Mouse (Mus musculus): Measurements from ENCODE around the gene Irf2bp1.

Irf2bp1 gene

DNA sequence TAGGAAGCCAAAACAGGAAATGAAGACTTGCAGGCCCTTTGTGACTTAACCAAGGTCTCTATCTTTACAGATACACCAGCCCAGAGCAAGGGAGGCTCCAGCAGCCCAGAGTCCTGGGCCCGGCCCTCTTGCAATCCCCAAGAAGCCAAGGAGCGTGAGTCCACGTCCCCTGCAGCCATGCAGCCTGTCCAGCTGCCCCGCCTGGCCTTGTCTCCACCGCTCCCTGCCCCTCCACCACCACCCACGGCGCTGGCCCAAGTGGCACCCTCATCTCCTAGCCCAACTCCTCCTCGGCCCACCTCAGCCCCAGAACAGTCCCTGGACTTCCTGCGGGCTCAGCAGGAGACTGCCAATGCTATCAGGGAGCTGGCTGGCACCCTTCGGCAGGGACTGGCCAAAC, 3.4 kb upstream of the Irf2bp1 start:
- DNase-seq (ENCODE audit: low read depth, low spot score): no peak

DNA sequence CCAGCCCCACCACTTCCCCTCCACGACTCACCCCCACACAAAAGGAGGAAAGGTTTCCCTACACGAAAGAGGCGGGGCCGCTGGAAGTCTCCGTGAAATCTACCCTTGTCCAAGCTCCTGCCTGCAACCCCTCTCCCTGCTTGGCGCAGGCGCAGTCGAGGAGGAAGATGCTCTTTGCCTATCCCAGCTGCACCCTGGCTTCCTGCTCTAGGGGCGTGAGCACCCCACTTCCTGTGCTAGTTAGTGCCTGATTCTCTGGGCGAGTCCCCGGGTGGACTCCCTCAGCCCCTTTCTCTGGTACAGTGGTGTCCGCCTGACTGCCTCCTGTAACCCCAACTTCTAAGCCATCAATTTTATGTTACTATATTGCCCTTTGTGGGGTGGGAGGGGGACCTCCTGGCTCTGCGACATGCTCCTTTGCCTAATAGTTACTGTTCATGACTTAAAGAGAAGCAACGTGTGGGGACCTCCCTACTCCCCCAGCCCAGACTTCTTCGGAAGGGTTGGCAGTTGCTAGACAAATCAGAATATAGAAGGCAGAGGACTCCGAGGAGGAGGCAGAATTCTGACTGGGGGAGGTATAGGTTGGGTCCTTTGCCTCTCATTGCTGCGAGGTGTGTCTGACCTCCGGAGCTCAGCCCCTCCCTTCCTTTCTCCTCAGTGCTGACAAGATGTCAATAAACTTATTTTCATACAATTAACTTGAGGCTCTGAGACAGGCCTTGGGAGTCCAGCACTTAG, 2.6 kb upstream of the Irf2bp1 start:
- no peak for DNase-seq (ENCODE audit: low read depth, low spot score)

DNA sequence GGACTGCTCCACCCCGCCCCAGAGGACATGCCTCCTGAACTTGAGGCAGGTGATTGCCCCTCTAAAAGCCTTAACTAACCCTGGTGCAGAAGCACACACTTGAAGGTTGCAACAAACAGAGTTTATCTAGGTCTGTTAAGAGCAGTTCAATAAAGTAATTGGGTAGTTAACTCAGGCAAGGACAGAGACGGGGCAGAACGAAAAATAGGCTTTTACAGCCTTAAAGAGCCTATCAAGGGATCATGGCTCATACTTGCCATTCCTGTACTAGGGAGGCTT, 2.1 kb upstream of the Irf2bp1 start:
- DNase-seq (ENCODE audit: low read depth, low spot score): no peak

DNA sequence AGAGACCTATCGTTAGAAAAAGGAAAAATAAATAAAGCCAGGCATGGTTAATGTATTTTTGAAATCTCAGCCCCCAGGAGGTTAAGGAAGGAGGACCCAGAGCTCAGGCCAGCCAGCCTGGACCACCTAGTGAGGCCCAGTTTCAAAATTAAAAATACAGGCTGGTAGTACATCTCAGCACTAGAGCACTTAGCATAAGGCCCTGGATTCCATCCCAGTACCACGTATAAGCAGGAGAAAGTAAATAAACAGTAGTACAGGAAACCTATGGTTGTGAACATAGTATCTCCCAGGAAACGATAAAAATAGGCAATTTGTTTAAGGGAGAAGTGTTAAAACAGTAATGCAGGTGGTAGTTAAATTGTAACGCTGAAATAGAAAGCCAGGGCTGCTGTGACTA, 1.7 kb upstream of the Irf2bp1 start:
- peak; percentile 32 for DNase-seq (ENCODE audit: low read depth, low spot score)

DNA sequence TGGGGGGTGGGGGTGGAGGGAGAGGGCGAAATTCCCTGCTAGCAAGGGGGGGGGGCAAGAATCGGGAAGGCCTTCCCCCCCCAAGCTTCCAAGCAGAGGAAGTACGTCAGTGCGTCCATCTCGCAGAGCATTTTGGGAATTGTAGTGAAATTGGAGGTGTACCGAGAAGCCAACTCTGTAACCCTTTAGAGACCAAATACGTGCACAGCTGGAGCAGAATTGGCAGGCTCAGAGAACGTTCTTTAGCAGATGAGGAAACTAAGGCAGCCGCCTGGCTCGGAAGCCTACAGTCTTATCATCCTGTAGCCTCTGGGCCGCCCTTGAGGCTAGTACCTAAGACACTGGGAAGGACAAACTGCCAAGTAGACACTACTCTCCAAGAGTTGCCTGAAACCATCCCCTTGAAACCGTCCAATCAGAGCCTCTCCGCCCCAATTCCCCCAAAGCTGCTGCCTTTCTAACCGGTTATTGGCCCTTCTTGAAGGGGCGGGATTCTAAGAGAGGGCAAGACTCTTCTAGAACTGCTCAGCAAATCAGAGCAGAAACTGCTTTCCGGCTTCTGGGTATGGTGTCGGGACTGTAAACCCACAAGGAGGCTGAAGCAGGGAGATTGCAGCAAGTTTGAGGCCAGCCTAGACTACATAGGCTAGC, 871 bp upstream of the Irf2bp1 start:
- peak; percentile 98 for DNase-seq (ENCODE audit: low read depth, low spot score)

DNA sequence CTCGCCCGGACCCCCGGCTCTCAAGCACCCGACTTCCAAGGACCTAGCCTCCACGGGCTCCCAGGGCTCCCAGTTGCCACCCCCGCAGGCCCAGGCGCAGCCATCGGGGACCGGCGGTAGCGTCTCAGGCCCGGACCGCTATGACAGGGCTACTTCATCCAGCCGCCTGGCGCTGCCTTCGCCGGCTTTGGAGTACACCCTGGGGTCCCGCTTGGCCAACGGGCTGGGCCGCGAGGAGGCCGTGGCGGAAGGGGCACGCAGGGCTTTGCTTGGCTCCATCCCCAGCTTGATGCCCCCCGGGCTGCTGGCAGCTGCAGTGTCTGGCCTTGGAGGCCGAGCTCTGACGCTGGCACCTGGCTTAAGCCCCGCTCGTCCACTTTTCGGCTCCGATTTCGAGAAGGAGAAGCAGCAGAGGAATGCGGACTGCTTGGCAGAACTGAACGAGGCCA, 811 bp downstream of the Irf2bp1 start:
- no peak for DNase-seq (ENCODE audit: low read depth, low spot score)

DNA sequence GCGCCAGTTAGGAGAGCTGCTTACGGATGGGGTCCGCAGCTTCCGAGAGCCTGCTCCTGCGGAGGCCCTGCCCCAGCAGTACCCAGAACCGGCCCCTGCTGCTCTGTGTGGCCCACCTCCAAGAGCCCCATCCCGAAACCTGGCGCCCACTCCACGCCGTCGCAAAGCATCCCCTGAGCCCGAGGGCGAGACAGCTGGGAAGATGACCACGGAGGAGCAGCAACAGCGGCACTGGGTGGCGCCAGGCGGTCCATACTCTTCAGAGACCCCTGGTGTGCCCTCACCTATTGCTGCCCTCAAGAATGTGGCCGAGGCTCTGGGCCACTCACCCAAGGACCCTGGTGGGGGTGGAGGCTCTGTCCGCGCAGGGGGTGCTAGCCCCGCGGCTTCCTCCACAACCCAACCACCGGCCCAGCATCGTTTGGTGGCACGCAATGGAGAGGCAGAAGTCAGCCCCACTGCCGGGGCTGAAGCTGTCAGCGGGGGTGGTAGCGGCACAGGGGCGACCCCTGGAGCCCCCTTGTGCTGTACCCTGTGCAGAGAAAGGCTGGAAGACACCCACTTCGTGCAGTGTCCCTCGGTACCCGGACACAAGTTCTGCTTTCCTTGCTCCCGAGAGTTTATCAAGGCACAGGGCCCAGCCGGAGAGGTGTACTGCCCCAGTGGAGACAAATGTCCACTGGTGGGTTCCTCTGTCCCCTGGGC, 1.7 kb downstream of the Irf2bp1 start:
- no peak for DNase-seq (ENCODE audit: low read depth, low spot score)

DNA sequence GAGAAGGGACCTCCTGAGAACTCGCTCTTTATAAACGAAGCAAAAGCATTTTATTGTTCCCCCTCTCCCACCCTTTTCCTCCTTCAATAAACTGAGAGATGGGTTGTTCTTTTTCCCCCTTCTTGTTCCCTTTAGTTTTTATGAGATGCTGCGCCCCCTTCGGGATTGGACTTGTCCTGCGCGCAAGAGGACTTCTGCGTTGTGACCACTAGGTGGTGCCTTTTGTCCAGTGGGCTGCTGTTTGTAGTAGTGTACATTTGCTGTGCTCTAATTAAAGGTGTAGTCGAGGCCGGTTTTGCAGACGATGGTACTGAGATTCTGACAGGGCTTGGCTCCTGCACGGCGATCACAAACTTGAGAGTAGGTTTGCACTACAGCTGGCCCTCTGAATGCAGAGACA, 2.6 kb downstream of the Irf2bp1 start:
- DNase-seq (ENCODE audit: low read depth, low spot score): peak; percentile 95

DNA sequence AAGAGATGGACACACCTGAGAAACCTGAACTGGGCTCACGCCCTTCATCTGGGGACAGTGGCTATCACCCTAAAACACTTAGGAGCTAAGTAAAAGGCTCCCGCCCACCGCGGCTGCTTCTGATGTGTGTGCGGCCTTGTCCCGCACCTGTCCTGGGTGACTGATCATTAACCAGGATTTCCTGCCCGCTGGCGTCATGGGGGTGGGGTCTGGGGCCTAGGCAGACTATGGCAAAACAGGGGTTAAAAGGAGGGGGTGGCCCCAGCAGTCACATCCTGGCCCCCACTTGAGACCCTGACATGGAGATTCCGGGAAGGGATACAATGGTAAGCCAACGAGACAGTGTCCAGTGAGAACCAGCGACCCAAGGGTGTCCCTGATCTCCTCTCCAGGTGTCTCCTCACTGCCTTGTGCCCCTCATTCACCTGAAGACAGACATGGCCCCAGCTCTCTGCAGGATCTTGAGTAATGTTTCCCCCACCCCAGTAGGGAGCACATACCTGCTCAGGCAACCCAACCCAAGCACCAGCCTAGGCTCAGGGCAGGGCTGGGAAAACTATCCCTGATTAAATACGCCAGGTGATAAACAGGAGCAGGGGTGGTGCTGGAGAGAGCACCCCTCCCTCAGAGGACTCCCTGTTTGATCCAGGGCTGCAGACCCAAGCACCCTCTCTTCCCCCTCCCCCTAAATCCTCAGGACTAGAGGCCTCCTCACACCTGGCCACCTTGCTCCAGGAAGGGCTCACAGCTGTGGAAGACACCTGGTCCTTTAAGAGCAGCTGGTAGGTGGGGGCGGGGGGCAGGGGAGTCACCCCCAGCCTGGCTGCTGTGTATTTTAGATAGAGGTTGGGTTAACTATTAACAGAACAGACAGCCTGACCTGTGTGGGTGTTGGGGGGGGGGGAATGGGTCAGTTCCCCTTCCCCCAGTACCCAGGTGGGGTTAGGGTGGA, 3.5 kb downstream of the Irf2bp1 start:
- no peak for DNase-seq (ENCODE audit: low read depth, low spot score)

DNA sequence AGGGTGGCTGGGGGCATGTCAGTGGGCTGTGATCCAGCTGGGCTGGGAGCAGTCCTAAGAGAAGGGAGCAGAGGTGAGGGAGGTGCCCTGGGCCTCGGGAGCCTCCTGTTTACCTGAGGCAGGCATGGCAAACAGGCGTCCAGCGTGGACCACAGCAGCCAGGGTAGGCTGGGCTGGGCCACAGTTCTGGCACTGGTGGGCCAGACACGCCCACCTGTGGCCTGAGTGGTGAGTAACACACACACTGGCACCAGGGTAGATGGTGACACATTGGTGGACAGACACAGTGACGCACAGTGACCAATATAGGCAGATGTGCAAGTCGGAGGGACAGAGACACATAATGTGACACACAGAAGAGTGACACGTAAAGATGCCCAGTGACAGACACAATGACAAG, 6.7 kb downstream of the Irf2bp1 start:
- DNase-seq (ENCODE audit: low read depth, low spot score): no peak

DNA sequence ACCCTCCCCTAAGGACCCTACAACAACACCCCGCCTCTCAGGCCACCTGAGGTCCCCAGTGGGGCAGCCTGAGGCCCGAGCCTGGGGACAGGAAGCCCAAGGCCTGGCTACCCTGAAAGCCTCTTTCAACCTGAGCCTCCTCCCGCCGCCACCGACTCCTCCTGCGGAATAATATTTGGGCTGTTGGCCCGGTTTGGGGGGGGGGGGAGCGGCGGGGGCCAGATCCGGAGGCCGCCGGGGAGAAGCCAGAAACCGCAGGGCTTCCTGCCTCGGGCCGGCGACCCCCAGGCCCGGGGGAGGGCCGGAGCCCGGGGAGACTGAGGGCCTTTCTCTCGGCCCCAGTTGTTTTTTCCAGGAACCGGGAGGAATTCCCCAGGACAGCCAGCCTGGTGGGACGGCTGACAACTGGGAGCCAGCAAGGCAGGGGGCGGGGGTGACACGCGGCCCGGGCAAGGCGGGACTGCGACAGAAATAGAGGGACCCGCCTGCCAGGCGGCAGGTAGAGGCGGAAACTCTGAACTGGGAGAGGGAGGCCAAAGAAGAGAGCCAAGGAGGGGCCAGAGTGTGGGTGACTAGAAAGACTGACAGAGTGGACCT, 8.3 kb downstream of the Irf2bp1 start:
- no peak for DNase-seq (ENCODE audit: low read depth, low spot score)

DNA sequence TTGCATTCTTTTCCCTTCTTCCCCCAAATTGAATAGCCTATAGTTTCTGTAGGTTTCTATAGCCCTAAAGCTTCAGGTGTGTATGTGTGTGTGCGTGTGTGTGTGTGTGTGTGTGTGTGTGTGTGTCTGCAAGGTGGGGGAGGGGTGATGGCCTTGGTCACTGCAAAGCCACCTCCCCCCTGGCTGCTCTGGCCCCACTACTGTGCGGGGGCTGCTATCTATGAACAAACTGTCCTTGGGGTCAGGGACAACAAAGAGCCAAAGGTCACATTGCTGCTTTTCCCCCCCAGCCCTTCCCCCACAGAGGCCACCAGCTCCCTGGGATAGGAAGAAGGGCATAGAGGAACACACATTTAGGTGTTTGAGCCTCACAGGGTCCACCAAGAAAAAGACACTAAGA, 9.0 kb downstream of the Irf2bp1 start:
- no peak for DNase-seq (ENCODE audit: low read depth, low spot score)

DNA sequence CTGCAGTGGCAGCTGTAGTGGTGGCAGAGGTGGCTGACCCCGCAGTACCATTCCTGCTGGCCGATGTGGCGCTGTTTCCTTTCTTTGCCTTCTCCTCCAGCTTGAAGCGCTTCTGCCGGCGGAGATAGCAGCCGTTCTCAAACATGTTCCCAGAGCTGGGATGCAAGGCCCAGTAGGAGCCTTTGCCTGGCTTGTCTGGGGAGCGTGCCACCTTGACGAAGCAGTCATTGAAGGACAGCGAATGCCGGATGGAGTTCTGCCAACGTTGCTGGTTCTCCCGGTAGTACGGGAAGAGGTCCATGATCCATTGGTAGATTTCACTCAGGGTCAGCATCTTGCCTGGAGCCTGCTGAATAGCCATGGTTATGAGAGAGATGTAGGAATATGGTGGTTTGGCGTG, 10.6 kb downstream of the Irf2bp1 start:
- no peak for DNase-seq (ENCODE audit: low read depth, low spot score)

DNA sequence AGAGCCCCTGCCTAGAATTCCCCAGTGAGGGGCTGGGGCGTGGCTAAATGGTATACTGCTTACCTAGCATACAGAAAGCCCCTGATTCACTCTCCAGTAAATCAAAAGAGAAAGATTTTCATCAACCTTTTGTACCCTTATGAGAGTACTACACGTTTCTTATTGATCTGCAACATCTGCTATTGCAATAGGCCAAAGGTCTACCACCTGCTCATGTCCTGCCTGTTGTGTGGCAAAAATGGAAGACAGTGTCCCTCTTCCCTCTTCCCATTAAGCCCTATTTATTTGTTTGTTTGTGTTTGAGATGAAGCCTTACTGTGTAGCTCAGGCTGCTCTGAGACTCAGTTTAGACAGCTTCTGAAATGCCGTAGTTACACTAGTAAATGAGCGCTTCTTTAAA, 12.2 kb downstream of the Irf2bp1 start:
- DNase-seq (ENCODE audit: low read depth, low spot score): no peak

DNA sequence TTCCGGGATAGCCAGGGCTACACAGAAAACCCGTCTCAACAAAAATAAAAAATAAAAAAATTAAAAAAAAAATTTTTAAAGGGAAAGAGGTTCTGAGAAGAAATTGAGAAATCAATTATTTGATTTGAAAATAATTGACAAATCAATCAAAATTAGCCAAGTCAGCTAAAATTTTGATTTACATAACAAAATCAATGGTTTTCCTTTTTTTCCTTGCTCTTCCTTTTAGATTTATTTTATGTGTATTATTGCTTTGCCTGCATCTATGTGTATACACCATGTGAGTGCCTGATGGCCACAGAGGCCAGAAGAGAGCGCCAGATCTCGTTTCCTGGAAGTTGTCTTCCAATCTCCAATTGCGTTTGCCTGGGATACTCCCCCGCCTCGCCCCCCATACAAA, 14.1 kb downstream of the Irf2bp1 start:
- no peak for DNase-seq (ENCODE audit: low read depth, low spot score)

DNA sequence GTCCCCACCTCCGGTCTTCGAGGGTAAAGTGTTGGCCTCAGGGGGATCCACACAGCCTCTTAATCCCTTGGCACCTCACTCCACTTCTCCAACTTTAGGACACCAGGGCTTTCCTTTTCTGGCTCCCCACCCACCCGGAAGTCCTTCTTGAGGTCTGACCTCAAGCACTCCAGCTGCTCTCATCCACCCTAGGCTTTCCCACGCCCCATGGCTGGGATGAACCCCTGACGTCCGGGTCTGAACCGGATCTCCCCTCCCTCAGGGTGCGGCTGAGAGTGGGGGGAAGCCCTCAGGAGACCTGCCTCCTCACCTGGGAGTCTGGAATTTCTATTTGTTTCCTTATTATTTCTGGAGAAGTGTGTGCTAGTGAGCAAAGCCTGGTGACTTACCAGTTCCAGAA, 17.2 kb downstream of the Irf2bp1 start:
- no peak for DNase-seq (ENCODE audit: low read depth, low spot score)

DNA sequence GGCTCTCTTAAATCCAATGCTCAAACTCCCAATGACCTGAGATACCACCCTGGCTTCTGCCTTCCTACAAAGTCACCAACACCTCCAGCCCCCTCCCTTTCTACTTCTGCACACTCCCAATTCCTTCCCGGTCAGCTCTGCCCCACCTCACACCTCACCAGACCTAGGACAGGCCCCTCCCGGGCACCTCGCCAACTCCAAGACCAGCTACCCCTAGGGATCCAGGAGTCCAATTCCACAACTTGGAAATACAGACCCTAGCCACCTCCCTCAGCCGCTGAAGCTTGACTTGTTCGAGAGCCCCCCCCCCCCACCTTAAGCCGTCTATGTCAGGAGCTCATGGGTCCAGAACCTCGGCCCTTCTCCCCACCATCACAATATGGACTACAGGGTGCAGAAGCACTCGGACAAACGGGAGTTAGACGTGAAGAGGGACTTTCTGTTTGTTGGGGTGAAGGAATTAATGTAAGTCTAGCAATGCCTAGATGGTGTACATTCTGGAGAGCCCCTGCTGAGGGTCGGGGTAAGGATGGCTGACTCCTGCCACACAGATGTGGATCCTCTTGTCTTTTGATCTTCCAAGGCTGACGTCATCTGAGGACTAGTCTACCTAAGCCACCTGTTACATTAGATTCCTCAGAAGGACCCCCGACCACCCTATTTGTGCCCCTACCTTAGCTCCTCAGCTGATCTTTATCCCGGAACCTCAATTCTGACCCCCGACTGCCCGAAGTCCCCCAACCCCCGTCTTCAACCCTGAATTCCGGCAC, 18.5 kb downstream of the Irf2bp1 start:
- DNase-seq (ENCODE audit: low read depth, low spot score): no peak

DNA sequence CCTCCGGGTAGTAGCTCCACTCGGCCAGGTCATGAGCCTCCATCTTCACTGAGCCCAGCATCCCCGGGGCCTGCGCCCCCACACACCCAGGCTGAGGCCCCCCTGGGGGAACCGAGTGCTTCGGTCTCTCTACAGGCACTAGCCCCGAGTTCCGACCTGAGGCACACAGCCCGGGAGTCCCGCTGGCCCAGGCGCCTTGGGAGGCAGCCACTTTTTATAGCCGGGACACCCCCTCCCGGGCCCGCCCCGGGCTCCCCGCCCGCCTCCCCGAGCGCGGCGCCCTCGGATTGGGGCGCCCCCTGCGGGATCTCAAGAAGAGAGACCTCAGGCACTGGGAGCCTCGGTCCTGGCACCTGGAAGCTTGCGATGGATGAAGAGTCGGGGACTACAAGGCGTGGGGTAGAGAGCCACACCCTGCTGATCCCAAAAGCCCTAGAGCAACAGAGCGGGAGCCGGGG, 19.5 kb downstream of the Irf2bp1 start, which contains the start of gene Foxa3:
TSS of gene Foxa3 (minus strand) at position 182 of the 458 bp plus-strand sequence.
- no peak for DNase-seq (ENCODE audit: low read depth, low spot score)

DNA sequence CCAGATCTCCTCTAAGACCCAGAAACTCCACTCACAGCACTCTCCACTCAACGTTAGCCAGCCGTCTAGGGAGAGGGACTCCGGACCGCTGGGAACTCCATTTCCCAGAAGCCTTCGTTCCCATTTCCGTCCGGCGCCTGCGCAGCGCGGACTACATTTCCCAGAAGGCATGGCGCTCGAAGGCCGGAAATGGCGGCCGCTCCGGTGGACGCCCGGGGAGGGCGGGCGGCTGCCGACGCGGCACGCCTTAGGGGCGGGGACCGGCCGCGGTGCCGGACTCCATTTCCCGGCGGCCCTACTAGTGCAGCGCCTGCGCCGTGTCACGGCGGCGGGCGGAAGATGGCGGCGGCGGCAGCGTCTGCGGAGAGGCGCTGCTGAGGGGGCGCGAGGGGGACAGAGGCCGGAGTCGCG, 20.3 kb downstream of the Irf2bp1 start, which contains the start of gene Sympk:
TSS of gene Sympk (plus strand) at position 282 of the 411 bp plus-strand sequence.
- peak; percentile 98 for DNase-seq (ENCODE audit: low read depth, low spot score)

DNA sequence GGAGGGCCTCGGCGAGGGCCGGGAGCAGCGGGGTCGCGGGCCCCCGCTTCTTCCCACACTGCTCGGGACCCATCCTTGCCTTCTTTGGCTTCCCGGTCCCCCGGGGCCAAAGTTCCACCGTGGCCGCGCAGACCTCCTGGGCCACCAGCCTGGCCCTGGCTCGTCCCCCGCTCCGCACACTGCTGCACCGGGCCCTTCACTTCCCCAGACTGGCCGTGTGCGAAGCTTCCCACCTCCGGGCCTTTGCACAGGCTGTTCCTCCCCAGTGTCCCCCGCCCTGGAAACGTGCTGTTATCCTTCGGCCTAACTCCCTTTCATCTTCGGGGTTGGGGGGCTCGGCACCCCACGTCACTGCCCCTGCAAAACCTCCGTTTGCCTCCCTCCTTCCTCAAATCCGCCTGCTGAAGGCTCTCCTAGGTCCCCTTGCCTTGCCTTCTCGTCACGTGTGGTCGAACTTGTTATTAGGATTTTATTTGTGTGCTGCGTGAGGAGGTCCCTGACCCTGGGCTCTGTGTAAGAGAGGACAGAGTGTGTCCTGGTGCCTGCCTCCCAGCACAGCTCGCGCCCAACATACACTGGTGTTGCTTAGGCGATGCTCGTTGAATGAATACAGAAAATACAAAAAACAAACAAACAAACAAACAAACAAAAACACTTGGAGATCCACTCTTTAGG, 20.9 kb downstream of the Irf2bp1 start:
- DNase-seq (ENCODE audit: low read depth, low spot score): no peak
